Mouse (Mus musculus): ENCODE data around the gene Eng.

DNA sequence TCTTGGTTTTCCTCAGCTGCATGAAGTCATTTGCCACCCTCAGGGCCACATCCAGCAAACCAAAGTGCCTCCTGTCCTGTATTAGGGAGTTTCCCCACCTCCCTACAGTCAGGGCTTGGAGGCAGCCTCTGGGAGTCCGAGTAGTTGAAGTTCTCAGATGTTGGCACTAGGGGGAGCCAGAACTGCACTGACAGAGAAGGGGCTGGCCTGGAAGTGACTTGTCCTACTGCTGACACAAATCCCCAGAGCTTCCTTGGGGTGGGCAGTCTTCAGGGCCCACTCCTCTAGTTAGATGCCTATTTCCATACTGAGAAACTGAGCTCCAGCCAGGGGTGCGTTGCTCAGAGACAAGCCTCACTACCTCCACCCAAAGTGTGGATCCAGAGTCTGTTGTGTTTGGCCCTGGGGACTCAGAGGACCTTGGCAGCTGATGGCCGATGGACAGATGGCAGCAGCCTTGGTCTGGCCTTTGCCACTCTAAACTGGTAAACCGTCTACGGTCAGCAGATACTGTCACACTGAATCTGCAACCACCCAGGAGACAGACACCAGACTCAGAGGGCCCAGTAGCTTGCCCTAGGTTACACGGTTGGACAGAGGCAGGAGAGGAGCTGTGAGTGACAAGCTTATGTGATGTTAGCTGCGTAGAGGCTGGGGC lies 14.5 kb upstream of the Eng start:
- TF ChIP-seq POLR2A (IDR thresholded peaks at IDR 0.05; ENCODE audit: low read depth, low read length) (no peak), CTCF (conservative IDR thresholded peaks at IDR 0.05 in 1 of 2, IDR thresholded peaks at IDR 0.05 in 1 of 2; ENCODE audit: low read depth in 2 of 2, low read length in 2 of 2) (peak; percentile 75 to 98), EP300 (IDR thresholded peaks at IDR 0.05; ENCODE audit: low read length) (no peak), POLR2AphosphoS2 (IDR thresholded peaks at IDR 0.05; ENCODE audit: low read depth, low read length) (no peak), JUND (conservative IDR thresholded peaks at IDR 0.05; ENCODE audit: low read depth, low read length) (no peak)
